Mouse (Mus musculus) brown adipose tissue, adult 24 weeks (tissue): Measurements from ENCODE around the gene Psmd7. TPM values are rescaled to one million over a fixed set of nuclear protein-coding genes. Genes with fewer than 3 reads are reported as not detected.

Experiments used
- H3K27ac ChIP-seq: fragments of 200-500 bp; replicated peaks from 2 replicates; pipeline ENCODE4 v1.5.1; 2012; ENCODE audit warnings: low read depth, mild to moderate bottlenecking, low read length
- H3K4me1 ChIP-seq: fragments of 200-500 bp; 2 replicates; pipeline ENCODE4 v1.6.1; 2012; ENCODE audit warnings: low read length, mixed read lengths; ENCODE audit not compliant: control insufficient read depth, insufficient read depth, insufficient read length
- H3K4me3 ChIP-seq: fragments of 200-500 bp; 2 replicates; pipeline ENCODE4 v1.5.1; 2012; ENCODE audit warnings: low read depth, mild to moderate bottlenecking, low read length, moderate library complexity; ENCODE audit not compliant: insufficient read depth
- polyA plus RNA-seq: library from polyadenylated mRNA; stranded (reverse); fragments of >200 nt; gene quantifications from 2 replicates; pipeline ENCODE4 v1.2.4, GENCODE M21; 2012; ENCODE audit not compliant: missing spikeins, insufficient read depth, insufficient read length

The Psmd7 gene
- polyA plus RNA-seq, 1 experiment = 91.3 TPM

- Histone ChIP-seq H3K4me1 (peaks cover 4% of the 10 kb centered on the region; the same call in 1 of the 2 replicates), H3K4me3 (peak overlapping the region; percentile 36), H3K27ac (no peak overlapping the region)
Measured at GRCm38 (mm10) chr8:107560820-107561536, 27.3 kb downstream of the Psmd7 start.

DNA sequence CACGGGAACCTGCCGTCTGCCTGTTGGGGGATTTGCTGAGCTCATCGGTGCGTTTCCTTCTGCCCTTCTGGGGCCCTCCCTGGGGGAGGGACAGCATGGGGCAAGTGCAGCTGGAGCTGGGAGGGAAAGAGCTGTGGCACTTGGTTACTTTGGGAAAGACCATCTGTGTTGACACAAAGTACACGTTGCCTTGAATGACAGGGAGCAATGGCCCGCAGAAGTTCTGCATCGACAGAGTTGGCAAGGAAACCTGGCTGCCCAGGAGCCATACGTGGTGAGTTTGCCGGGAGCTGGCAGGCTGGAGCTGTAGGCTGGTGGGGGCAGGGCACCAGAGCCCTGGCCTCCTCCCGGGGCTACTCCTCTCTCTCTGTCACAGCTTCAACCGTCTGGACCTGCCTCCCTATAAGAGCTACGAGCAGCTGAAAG is 31.7 kb downstream of the Psmd7 start:
- no peak overlapping the region for H3K27ac ChIP-seq
- H3K4me3 ChIP-seq = no peak overlapping the region
- H3K4me1 ChIP-seq = peaks cover 4% of the 10 kb centered on the region; the same call in 1 of the 2 replicates

- no peak overlapping the region for H3K27ac ChIP-seq
- no peak overlapping the region for H3K4me3 ChIP-seq
Measured at GRCm38 (mm10) chr8:107555231-107555630, 33.0 kb downstream of the Psmd7 start.

GRCm38 (mm10) chr8:107552234-107552633 is 36.0 kb downstream of the Psmd7 start:
- Histone ChIP-seq H3K4me3 (no peak overlapping the region), H3K27ac (no peak overlapping the region), H3K4me1 (no peaks in the 10 kb centered on the region)

More at GRCm38 (mm10) chr8:107555231-107555630, 33.0 kb downstream of the Psmd7 start:
- no peaks in the 10 kb centered on the region for H3K4me1 ChIP-seq

- no peak overlapping the region for H3K27ac ChIP-seq
- 0 out of 2 replicates have a peak, but pooled peaks cover 2% of the 10 kb centered on the region for H3K4me1 ChIP-seq
- no peak overlapping the region for H3K4me3 ChIP-seq
Measured at GRCm38 (mm10) chr8:107546817-107547216, 41.4 kb downstream of the Psmd7 start.

DNA sequence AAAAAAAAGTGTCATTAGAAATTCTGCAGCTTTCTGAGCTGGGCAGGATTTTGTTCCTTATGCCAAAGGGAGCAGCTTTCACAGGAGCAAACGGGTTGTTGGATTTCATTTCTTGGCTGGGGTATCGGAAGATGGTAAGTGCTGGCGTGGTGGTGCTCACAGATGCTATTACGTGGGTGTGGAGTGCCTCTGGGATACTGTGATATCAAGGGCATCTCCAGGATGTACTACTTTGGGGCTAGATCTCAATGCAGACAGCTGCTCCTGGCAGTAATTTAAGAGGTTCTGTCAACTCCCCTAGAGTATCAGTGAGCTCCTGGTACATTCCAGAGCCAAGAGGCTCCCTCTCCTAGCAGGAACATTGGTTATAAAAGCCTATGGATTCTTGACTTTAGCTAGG is 42.1 kb downstream of the Psmd7 start:
- H3K27ac ChIP-seq = no peak overlapping the region
- H3K4me3 ChIP-seq = no peak overlapping the region
- H3K4me1 ChIP-seq = peaks cover 6% of the 10 kb centered on the region; the same call in 1 of the 2 replicates

- no peak overlapping the region for H3K4me3 ChIP-seq
- H3K27ac ChIP-seq = no peak overlapping the region
- peaks cover 6% of the 10 kb centered on the region; the same call in 1 of the 2 replicates for H3K4me1 ChIP-seq
Measured at GRCm38 (mm10) chr8:107545621-107546152, 42.6 kb downstream of the Psmd7 start.

GRCm38 (mm10) chr8:107544651-107545174 is 43.6 kb downstream of the Psmd7 start:
- H3K27ac ChIP-seq = no peak overlapping the region
- no peak overlapping the region for H3K4me3 ChIP-seq
- H3K4me1 ChIP-seq = peaks cover 6% of the 10 kb centered on the region; the same call in 1 of the 2 replicates

DNA sequence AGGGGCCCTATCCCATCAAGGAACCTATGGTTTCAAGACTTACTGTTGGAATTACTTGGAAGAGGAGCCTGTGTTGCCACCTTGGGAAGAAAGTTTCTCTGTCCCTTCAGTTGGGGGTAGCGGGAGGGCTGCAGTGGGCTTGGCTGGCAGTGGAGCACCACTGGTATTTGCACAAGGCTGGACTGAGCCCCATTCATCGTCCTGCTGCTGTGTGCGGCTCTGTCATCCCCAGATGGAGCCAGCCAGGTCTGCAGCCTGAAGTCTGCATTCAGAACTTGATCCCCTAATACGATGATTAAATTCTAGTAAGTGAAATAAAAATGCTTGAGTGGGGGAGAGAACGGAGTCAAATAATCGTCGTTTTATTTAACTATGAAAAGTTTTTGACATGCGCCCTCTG is 44.1 kb downstream of the Psmd7 start:
- Histone ChIP-seq H3K4me3 (no peak overlapping the region), H3K27ac (no peak overlapping the region), H3K4me1 (peaks cover 6% of the 10 kb centered on the region; the same call in 1 of the 2 replicates)

DNA sequence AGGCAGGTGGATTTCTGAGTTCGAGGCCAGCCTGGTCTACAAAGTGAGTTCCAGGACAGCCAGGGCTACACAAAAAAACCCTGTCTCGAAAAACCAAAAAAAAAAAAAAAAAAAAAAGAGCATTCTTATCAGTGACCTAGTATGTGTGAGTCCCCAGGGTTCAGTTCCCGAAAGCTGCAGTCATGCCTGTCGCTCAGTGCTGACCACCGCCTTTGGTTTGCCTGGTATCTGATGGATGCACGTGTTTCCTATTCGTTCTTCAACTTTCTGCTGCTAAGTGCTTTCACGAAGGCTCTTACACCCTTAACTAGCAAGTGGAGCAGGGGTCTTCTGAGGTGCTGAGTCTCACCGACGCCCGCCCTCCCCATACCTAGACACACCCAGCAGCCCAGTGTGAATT is 44.5 kb downstream of the Psmd7 start:
- no peak overlapping the region for H3K27ac ChIP-seq
- H3K4me1 ChIP-seq = peaks cover 6% of the 10 kb centered on the region; the same call in 1 of the 2 replicates
- no peak overlapping the region for H3K4me3 ChIP-seq

GRCm38 (mm10) chr8:107542151-107542550 is 46.1 kb downstream of the Psmd7 start:
- Histone ChIP-seq H3K4me3 (no peak overlapping the region), H3K4me1 (peaks cover 6% of the 10 kb centered on the region; the same call in 1 of the 2 replicates), H3K27ac (no peak overlapping the region)

DNA sequence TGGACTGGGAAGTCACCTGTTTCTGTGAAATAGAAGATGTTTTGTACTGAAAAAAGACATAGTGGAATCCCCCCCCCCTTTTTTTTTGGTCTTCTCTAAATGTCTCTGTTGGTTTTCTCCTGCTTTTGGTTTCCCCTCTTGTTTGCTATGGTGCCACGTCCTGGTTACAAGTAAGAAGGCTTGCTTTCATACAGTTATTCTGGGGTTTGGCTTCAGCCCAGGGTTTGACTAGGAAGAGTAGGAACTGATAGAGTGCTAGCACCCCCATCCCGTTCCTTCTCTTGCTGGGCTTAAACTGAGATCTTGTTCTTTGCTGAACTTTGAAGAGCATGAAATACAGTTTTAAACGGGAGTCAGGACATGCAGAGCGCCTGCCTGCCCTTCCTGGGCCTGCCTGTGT is 46.9 kb downstream of the Psmd7 start:
- Histone ChIP-seq H3K4me1 (peaks cover 6% of the 10 kb centered on the region; the same call in 1 of the 2 replicates), H3K4me3 (no peak overlapping the region), H3K27ac (no peak overlapping the region)

DNA sequence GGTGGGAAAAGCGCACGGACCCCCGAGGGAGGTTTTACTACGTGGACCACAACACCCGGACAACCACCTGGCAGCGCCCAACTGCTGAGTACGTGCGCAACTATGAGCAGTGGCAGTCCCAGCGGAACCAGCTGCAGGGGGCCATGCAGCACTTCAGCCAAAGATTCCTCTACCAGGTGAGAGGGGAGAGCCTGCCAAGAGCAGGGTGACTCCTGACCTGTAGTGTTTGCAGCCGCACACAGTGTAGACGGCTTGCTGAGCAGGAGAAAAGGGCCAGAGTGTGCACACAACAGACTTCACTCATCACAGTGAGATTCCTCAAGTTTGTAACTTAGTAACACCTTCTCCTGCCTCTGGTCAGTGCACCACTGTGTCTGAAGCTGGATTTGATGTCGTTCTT is 47.6 kb downstream of the Psmd7 start:
- Histone ChIP-seq H3K27ac (no peak overlapping the region), H3K4me3 (no peak overlapping the region), H3K4me1 (peaks cover 6% of the 10 kb centered on the region; the same call in 1 of the 2 replicates)

- H3K27ac ChIP-seq = no peak overlapping the region
- H3K4me3 ChIP-seq = no peak overlapping the region
- H3K4me1 ChIP-seq = peaks cover 6% of the 10 kb centered on the region; the same call in 1 of the 2 replicates
Measured at GRCm38 (mm10) chr8:107537472-107537871, 50.8 kb downstream of the Psmd7 start.
